Mouse (Mus musculus): Measurements from ENCODE around the gene Tmeff2.

Gene Tmeff2

DNA sequence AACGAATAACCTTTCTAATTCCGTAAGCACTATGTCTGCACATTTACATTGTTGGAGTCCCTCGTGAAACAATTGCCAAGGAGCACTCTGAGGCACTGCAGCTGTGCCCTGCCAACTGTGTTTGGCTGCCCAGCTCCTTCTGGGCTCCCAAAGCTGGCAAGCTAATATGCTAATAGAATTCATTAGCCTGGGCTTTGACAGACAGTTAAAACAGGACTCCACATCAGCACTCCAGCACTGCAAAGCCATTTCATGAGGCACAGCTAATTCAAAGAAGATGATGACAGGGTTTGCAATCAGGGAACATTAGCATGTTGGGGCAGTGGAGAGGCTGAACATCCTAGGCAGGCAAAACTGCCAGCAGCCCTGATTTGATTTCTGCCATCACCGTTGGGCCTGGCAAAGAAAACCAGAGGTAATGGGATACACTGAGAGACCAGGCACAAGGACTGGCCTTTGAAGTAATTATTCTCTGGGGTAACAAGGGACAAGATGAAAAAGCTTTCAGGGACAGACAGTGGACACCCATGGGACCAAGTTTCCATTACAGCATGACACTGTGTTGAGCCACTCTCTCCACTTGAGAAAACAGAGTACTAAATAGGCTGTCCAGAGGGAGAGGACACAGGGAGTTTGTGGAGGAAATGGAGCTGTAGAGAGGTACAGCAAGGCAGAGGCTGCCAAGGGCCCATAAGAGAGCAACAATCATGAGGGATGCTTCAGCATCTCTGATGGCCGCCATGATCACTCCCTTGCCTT lies 316.0 kb downstream of the Tmeff2 start:
- WGBS: 65% methylated on average over 5 of the region's 5 CpGs

DNA sequence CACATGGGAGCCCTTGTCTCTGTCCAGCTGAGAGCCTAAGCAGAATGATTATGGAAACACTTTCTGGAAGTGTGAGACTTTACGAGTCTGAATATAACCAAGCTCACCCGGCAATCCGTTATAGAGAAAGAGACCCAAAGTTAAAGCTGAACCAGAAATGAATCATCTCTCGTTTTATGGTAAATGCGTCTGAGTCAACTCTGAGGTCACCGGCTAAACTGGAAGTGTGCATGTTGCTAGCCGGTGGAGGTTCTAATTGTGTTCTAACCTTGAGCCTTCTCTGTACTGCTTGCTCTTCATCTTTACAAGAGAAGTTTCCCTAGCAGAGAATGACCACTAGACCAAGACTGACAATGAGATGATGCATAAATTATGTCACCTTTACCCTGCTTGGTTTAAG lies 316.8 kb downstream of the Tmeff2 start:
- whole genome bisulfite sequencing: 63% methylated on average over 7 of the region's 7 CpGs

DNA sequence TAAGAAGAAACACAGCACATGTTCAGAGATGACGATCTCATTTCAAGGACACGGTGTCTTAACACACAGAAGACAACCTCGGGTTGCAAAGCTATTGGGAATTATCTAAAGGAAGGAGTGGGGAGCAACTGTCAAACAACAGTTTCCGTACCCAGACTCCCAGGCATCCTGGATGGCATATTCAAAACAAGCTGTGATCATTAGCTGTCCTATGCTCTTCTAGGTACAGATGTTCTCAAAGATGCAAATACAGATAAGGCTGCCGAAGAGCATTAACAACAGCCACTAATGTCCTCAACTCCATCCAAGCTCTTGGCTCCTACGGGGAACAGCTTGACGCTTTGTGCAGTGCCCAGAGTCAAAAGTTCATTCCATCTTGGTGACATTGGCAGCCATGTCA lies 324.7 kb downstream of the Tmeff2 start:
- 90% methylated on average over 7 of the region's 7 CpGs for WGBS
